Mouse (Mus musculus) limb, embryonic 14.5 days (tissue): ENCODE data around the gene Myo1d. TPM values are rescaled to one million over a fixed set of nuclear protein-coding genes. Genes with fewer than 3 reads are reported as not detected.

ENCODE experiments used
- ATAC-seq: fragments of 200-750 bp; cut with Nextera tagmentation; 2 replicates; pipeline ENCODE4 v1.8.0; 2017; ENCODE audit warnings: low read depth, moderate number of reproducible peaks, moderate TSS enrichment; ENCODE audit not compliant: low FRiP score
- DNase-seq: peaks from one replicate; pipeline ENCODE4 v3.0.0-alpha.2; 2015; ENCODE audit warnings: low spot score
- H3K27ac ChIP-seq: fragments of 300-500 bp; sonication (generic); replicated peaks from 2 replicates; pipeline ENCODE4 v1.5.1; 2014; ENCODE audit warnings: low read depth, mild to moderate bottlenecking, low read length, moderate library complexity, mixed read lengths
- H3K27me3 ChIP-seq: fragments of 300-500 bp; sonication (generic); 2 replicates; pipeline ENCODE4 v1.6.1; 2014; ENCODE audit warnings: low read length, mixed read lengths; ENCODE audit not compliant: control insufficient read depth, insufficient read depth
- H3K36me3 ChIP-seq: fragments of 300-500 bp; sonication (generic); 2 replicates; pipeline ENCODE4 v1.6.1; 2014; ENCODE audit warnings: mild to moderate bottlenecking, low read length, moderate library complexity, mixed read lengths; ENCODE audit not compliant: control insufficient read depth, insufficient read depth
- H3K4me1 ChIP-seq: fragments of 300-500 bp; sonication (generic); 2 replicates; pipeline ENCODE4 v1.6.1; 2014; ENCODE audit warnings: antibody characterized with exemption, low read length, mixed read lengths; ENCODE audit not compliant: control insufficient read depth, insufficient read depth
- H3K4me2 ChIP-seq: fragments of 300-500 bp; sonication (generic); replicated peaks from 2 replicates; pipeline ENCODE4 v1.6.1; 2014; ENCODE audit warnings: low read depth, mild to moderate bottlenecking, low read length, moderate library complexity; ENCODE audit not compliant: severe bottlenecking
- H3K4me3 ChIP-seq: fragments of 300-500 bp; sonication (generic); replicated peaks from 2 replicates; pipeline ENCODE4 v1.5.1; 2014; ENCODE audit warnings: low read length
- H3K9ac ChIP-seq: fragments of 300-500 bp; sonication (generic); 2 replicates; pipeline ENCODE4 v1.6.1; 2014; ENCODE audit warnings: mild to moderate bottlenecking, low read depth, low read length, moderate library complexity; ENCODE audit not compliant: severe bottlenecking
- H3K9me3 ChIP-seq: fragments of 300-500 bp; sonication (generic); 2 replicates; pipeline ENCODE4 v1.6.1; 2016; ENCODE audit warnings: low read length; ENCODE audit not compliant: control insufficient read depth
- POLR2A ChIP-seq: fragments of 200-500 bp; IDR thresholded peaks from 2 replicates; pipeline ENCODE4 v1.8.0; 2012; ENCODE audit warnings: inconsistent platforms, mild to moderate bottlenecking, moderate library complexity, borderline replicate concordance; ENCODE audit not compliant: insufficient read depth, insufficient read length; ENCODE audit errors: extremely low read depth
- WGBS: fragments of 180-500 bp; shearing (Covaris S2); extraction: QIAGEN DNeasy Blood & Tissue Kit; methylation state at CpG from one replicate; pipeline ENCODE4 v1.1.7; 2014; 5-methylcytosine and 5-hydroxymethylcytosine counted together
- polyA plus RNA-seq, 2 experiments: library from polyadenylated mRNA; depleted of rRNA in 1 of 2; stranded (reverse) in 1 of 2; unstranded in 1 of 2; fragments of >200 nt; fragmentation: Nextera tagmentation in 1 of 2; extraction: Ambion mirVana in 1 of 2; gene quantifications; 2 replicates each; pipeline versions ENCODE4 v1.2.1 to v1.2.3; 2012 to 2014

Gene Myo1d
- polyA plus RNA-seq, 2 experiments = 6.6 to 8.3 TPM

DNA sequence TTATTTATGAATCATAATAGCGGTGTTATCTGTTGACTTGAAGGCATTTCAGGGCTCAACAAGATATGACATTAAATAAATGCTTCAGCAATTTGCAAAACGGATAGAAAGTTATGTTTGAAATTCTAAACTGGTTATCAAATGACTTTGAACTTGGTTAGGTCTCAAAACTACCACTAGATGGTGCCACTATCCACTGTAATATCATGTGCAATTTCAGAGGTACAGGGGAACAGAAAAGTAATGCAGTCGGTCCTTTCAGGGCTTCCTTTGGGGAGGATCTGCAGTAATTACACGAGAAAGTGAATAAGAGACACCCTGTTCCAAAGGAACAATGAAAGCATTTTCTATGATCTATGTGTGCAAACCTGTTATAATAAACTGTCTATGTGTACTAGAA is 83.5 kb downstream of the Myo1d start:
- TF ChIP-seq POLR2A = no peak
- no peak overlapping the region for H3K4me3 ChIP-seq
- H3K36me3 ChIP-seq = no peaks in the 10 kb centered on the region
- no peak overlapping the region for H3K4me2 ChIP-seq
- DNase-seq (peak; percentile 66), ATAC-seq (no peak)
- no peak overlapping the region for H3K27ac ChIP-seq
- no peak overlapping the region for H3K9ac ChIP-seq
- H3K4me1 ChIP-seq = no peaks in the 10 kb centered on the region
- 15% methylated on average over 4 of the region's 4 CpGs for WGBS
- H3K9me3 ChIP-seq = no peaks in the 10 kb centered on the region
- H3K27me3 ChIP-seq = no peaks in the 10 kb centered on the region

DNA sequence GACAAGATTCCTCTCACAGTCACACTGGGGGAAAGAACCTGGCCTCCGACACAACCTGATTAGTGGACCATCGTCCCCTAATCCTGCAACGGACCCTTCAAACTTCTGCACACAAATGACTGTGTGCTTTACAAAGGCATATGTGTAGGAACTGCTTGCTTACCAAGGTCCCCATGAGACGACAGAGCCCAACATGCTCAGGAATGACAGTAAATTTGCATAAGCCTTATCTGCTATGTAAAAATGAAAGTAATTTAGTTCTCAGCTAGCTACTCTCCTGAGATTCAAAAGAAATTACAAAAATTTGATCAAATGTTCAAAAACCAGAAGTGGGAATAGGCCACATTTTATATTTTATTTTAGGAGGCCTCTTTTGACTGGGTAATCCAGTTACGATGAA is 95.2 kb downstream of the Myo1d start:
- no peak overlapping the region for H3K9ac ChIP-seq
- H3K36me3 ChIP-seq = no peaks in the 10 kb centered on the region
- WGBS = 86% methylated on average over 5 of the region's 5 CpGs
- no peaks in the 10 kb centered on the region for H3K4me1 ChIP-seq
- no peak for TF ChIP-seq POLR2A
- no peak overlapping the region for H3K4me2 ChIP-seq
- no peak for ATAC-seq
- no peaks in the 10 kb centered on the region for H3K27me3 ChIP-seq
- no peak overlapping the region for H3K27ac ChIP-seq
- no peaks in the 10 kb centered on the region for H3K9me3 ChIP-seq
- H3K4me3 ChIP-seq = no peak overlapping the region
- no peak for DNase-seq

DNA sequence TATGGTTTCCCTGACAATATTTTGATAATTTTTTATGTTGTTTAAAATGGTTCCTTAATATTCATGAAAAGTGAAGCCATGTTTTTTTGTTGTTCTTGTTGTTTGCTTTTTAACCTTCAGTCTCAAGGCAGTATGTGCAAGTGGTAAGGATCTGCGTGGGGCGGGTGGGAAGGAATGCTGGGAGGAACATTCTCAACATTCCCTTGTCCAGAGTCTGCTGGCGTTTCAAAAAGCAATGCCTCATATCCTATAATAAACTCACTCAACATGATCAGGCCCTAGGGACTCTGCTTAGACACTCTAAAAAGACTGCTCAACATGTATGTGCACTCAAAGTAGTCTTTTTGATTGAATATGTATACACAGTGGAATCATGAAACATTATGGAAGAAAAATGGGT is 97.1 kb downstream of the Myo1d start:
- Histone ChIP-seq H3K4me2 (no peak overlapping the region), H3K4me1 (no peaks in the 10 kb centered on the region), H3K9ac (no peak overlapping the region), H3K36me3 (no peaks in the 10 kb centered on the region), H3K27ac (no peak overlapping the region), H3K27me3 (no peaks in the 10 kb centered on the region), H3K4me3 (no peak overlapping the region), H3K9me3 (no peaks in the 10 kb centered on the region)
- 28% methylated on average over 3 of the region's 3 CpGs for WGBS
- peak; percentile 47 for DNase-seq
- peak; percentile 37; the same call in 1 of the 2 replicates for ATAC-seq
- no peak for TF ChIP-seq POLR2A

DNA sequence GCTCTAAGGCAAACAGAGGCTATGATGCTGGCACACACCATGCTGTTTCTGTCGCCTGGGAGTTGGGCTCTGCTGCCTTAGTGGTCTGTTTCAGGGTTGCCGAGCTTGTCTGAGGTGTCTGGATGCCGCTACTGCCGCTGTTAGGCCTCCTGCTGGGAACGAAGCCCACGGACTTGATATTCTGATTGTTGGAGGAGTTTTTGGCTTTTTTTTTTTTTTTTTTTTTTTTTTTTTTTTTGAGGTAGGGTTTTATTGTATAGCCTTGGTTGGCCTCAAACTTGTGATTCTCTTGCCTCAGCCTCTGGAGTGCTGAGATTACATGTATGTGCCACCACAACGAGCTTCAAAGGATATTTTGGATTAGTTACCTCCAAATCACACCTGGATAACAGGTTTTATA is 106.8 kb downstream of the Myo1d start:
- no peaks in the 10 kb centered on the region for H3K36me3 ChIP-seq
- H3K4me3 ChIP-seq = no peak overlapping the region
- H3K9ac ChIP-seq = no peak overlapping the region
- no peak for TF ChIP-seq POLR2A
- H3K27ac ChIP-seq = no peak overlapping the region
- WGBS = 52% methylated on average over 7 of the region's 7 CpGs
- no peaks in the 10 kb centered on the region for H3K9me3 ChIP-seq
- DNase-seq (no peak), ATAC-seq (no peak)
- no peaks in the 10 kb centered on the region for H3K27me3 ChIP-seq
- no peaks in the 10 kb centered on the region for H3K4me1 ChIP-seq
- H3K4me2 ChIP-seq = no peak overlapping the region

DNA sequence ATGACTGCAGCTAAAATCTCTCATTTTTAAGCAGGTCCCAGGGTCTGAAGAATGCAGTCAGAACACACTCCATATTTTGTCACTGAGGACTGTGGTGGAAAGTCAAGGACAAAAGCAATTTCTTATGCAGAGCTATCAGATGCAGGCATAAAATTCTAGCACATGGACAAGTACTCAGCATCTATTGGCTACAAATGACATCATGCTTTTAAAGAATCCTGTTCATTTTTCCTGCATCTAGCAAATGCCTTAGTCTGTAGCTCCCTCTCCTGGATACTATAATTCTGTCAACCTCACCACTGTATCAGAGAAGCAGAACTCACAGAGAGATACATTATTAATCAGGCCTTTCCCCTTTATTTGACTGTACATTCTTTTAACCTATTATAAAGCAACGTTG is 109.4 kb downstream of the Myo1d start:
- H3K4me3 ChIP-seq = no peak overlapping the region
- no peaks in the 10 kb centered on the region for H3K4me1 ChIP-seq
- no peaks in the 10 kb centered on the region for H3K27me3 ChIP-seq
- no peak overlapping the region for H3K9ac ChIP-seq
- no peak overlapping the region for H3K4me2 ChIP-seq
- H3K9me3 ChIP-seq = no peaks in the 10 kb centered on the region
- DNase-seq (peak; percentile 85), ATAC-seq (peak; percentile 92)
- no peaks in the 10 kb centered on the region for H3K36me3 ChIP-seq
- WGBS = 54% methylated on average over 1 of the region's 1 CpGs
- no peak for TF ChIP-seq POLR2A
- H3K27ac ChIP-seq = no peak overlapping the region

DNA sequence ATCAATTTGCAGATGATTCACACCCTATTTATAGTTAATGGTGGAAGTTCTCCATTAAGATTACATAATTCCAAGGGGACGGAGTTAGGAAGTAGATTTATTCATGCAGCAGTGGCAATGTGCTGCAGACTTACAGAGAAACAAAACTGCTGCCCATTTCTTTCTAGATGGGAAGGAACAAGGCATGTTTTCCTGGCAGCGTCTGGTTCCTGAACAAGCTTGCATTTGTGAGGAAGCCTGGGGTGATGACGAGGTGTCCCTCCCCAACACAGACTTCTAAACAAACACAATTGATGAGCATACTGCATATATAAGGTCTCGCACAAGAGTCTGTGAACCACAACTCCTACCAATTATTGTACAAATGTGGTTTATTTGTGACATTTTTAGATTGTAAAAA is 109.9 kb downstream of the Myo1d start:
- Histone ChIP-seq H3K4me2 (no peak overlapping the region), H3K27me3 (no peaks in the 10 kb centered on the region), H3K27ac (no peak overlapping the region), H3K36me3 (no peaks in the 10 kb centered on the region), H3K4me1 (no peaks in the 10 kb centered on the region), H3K9ac (no peak overlapping the region), H3K9me3 (no peaks in the 10 kb centered on the region), H3K4me3 (no peak overlapping the region)
- WGBS = 67% methylated on average over 4 of the region's 4 CpGs
- DNase-seq = no peak
- ATAC-seq = no peak
- TF ChIP-seq POLR2A = no peak
